Mouse (Mus musculus) heart, embryonic 11.5 days (tissue): ENCODE results near the gene Bloc1s2. TPM values are rescaled to one million over a fixed set of nuclear protein-coding genes. Genes with fewer than 3 reads are reported as not detected.

Experiments
- ATAC-seq: fragments of 200-750 bp; cut with Nextera tagmentation; replicated peaks from 2 replicates; pipeline ENCODE4 v1.8.0; 2017; ENCODE audit warnings: moderate library complexity; ENCODE audit not compliant: insufficient number of reproducible peaks, low FRiP score, low TSS enrichment
- H3K27ac ChIP-seq: fragments of 300-500 bp; sonication (generic); 2 replicates; pipeline ENCODE4 v1.5.1; 2014; ENCODE audit warnings: mild to moderate bottlenecking, low read depth, low read length
- H3K27me3 ChIP-seq: fragments of 300-500 bp; sonication (generic); 2 replicates; pipeline ENCODE4 v1.6.1; 2014; ENCODE audit warnings: mild to moderate bottlenecking, low read length, mixed read lengths; ENCODE audit not compliant: control insufficient read depth, insufficient read depth
- H3K36me3 ChIP-seq: fragments of 300-500 bp; sonication (generic); 2 replicates; pipeline ENCODE4 v1.6.1; 2014; ENCODE audit warnings: mild to moderate bottlenecking, low read length, moderate library complexity, mixed read lengths; ENCODE audit not compliant: control insufficient read depth, insufficient read depth
- H3K4me1 ChIP-seq: fragments of 300-500 bp; sonication (generic); 2 replicates; pipeline ENCODE4 v1.6.1; 2014; ENCODE audit warnings: low read length; ENCODE audit not compliant: control insufficient read depth, insufficient read depth
- H3K4me2 ChIP-seq: fragments of 300-500 bp; sonication (generic); 2 replicates; pipeline ENCODE4 v1.6.1; 2014; ENCODE audit warnings: mild to moderate bottlenecking, moderate library complexity
- H3K4me3 ChIP-seq: fragments of 300-500 bp; sonication (generic); 2 replicates; pipeline ENCODE4 v1.5.1; 2014; ENCODE audit warnings: low read depth, low read length
- H3K9ac ChIP-seq: fragments of 300-500 bp; sonication (generic); 2 replicates; pipeline ENCODE4 v1.6.1; 2014; ENCODE audit warnings: mild to moderate bottlenecking, low read depth, low read length, moderate library complexity
- H3K9me3 ChIP-seq: fragments of 300-500 bp; sonication (generic); replicated peaks from 2 replicates; pipeline ENCODE4 v1.6.1; 2016; ENCODE audit warnings: low read length; ENCODE audit not compliant: control insufficient read depth
- WGBS: fragments of 180-500 bp; shearing (Covaris S2); extraction: QIAGEN DNeasy Blood & Tissue Kit; methylation state at CpG from one replicate; pipeline ENCODE4 v1.1.7; 2014; ENCODE audit not compliant: insufficient replicate concordance; 5-methylcytosine and 5-hydroxymethylcytosine counted together
- polyA plus RNA-seq: library from polyadenylated mRNA; unstranded; fragments of >200 nt; fragmentation: Nextera tagmentation; extraction: Ambion mirVana; gene quantifications from 2 replicates; pipeline ENCODE4 v1.2.1, GENCODE M21; 2014

Gene Bloc1s2
- polyA plus RNA-seq, 1 experiment from 2014 or later = 76.0 TPM

GRCm38 (mm10) chr19:44117793-44118192 lies 28.5 kb downstream of the Bloc1s2 start:
- no peaks in the 10 kb centered on the region for H3K9me3 ChIP-seq
- no peaks in the 10 kb centered on the region for H3K4me1 ChIP-seq
- no peak overlapping the region for H3K27ac ChIP-seq
- no peak overlapping the region for H3K4me3 ChIP-seq
- H3K9ac ChIP-seq = no peak overlapping the region
- peaks cover 11% of the 10 kb centered on the region for H3K36me3 ChIP-seq
- no peaks in the 10 kb centered on the region for H3K27me3 ChIP-seq
- ATAC-seq = no peak
- H3K4me2 ChIP-seq = no peak overlapping the region

- Histone ChIP-seq H3K27ac (no peak overlapping the region), H3K36me3 (peaks cover 23% of the 10 kb centered on the region), H3K4me2 (no peak overlapping the region), H3K27me3 (no peaks in the 10 kb centered on the region), H3K9me3 (no peaks in the 10 kb centered on the region), H3K9ac (no peak overlapping the region), H3K4me3 (no peak overlapping the region), H3K4me1 (0 out of 2 replicates have a peak, but pooled peaks cover 3% of the 10 kb centered on the region)
- 77% methylated on average over 7 of the region's 7 CpGs for WGBS
- no peak for ATAC-seq
These were observed 34.5 kb downstream of the Bloc1s2 start for GRCm38 (mm10) chr19:44111706-44112105.

GRCm38 (mm10) chr19:44110356-44110755 lies 35.9 kb downstream of the Bloc1s2 start:
- no peaks in the 10 kb centered on the region for H3K9me3 ChIP-seq
- peaks cover 23% of the 10 kb centered on the region for H3K36me3 ChIP-seq
- no peak overlapping the region for H3K4me3 ChIP-seq
- no peak overlapping the region for H3K9ac ChIP-seq
- H3K27me3 ChIP-seq = no peaks in the 10 kb centered on the region
- 83% methylated on average over 9 of the region's 9 CpGs for WGBS
- H3K4me2 ChIP-seq = no peak overlapping the region
- no peak overlapping the region for H3K27ac ChIP-seq
- no peak for ATAC-seq
- H3K4me1 ChIP-seq = peaks cover 8% of the 10 kb centered on the region; the same call in 1 of the 2 replicates

- Histone ChIP-seq H3K27me3 (no peaks in the 10 kb centered on the region), H3K36me3 (peaks cover 23% of the 10 kb centered on the region), H3K27ac (no peak overlapping the region), H3K4me1 (peaks cover 8% of the 10 kb centered on the region; the same call in 1 of the 2 replicates), H3K4me3 (no peak overlapping the region), H3K9ac (no peak overlapping the region), H3K9me3 (no peaks in the 10 kb centered on the region), H3K4me2 (no peak overlapping the region)
- ATAC-seq = no peak
These were observed 37.2 kb downstream of the Bloc1s2 start for GRCm38 (mm10) chr19:44108996-44109395.

- Histone ChIP-seq H3K27ac (no peak overlapping the region), H3K4me3 (peak overlapping the region; percentile 96), H3K9ac (peak overlapping the region; percentile 71), H3K36me3 (peaks cover 17% of the 10 kb centered on the region), H3K4me2 (peak overlapping the region; percentile 92), H3K4me1 (peaks cover 8% of the 10 kb centered on the region; the same call in 1 of the 2 replicates), H3K27me3 (no peaks in the 10 kb centered on the region), H3K9me3 (no peaks in the 10 kb centered on the region)
- no peak; the same call in 1 of the 2 replicates for ATAC-seq
- WGBS = 31% methylated on average over 22 of the region's 22 CpGs
These were observed 38.4 kb downstream of the Bloc1s2 start for GRCm38 (mm10) chr19:44107661-44108521.

GRCm38 (mm10) chr19:44106831-44107660 lies 39.2 kb downstream of the Bloc1s2 start, which contains the start of gene Chuk:
Chuk (minus strand) TSS chr19:44107480.
- peaks cover 8% of the 10 kb centered on the region; the same call in 1 of the 2 replicates for H3K4me1 ChIP-seq
- H3K27me3 ChIP-seq = no peaks in the 10 kb centered on the region
- H3K36me3 ChIP-seq = peaks cover 11% of the 10 kb centered on the region; the same call in 1 of the 2 replicates
- ATAC-seq = peak; percentile 97
- peak within 1 kb of the TSS; percentile 92 for H3K4me2 ChIP-seq
- peak within 1 kb of the TSS; percentile 95 for H3K9ac ChIP-seq
- peak within 1 kb of the TSS; percentile 96 for H3K4me3 ChIP-seq
- H3K27ac ChIP-seq = peak within 1 kb of the TSS; percentile 16; the same call in 1 of the 2 replicates
- 1% methylated on average over 67 of the region's 67 CpGs for WGBS
- H3K9me3 ChIP-seq = no peaks in the 10 kb centered on the region

- no peak overlapping the region for H3K27ac ChIP-seq
- H3K4me3 ChIP-seq = no peak overlapping the region
- H3K9me3 ChIP-seq = no peaks in the 10 kb centered on the region
- no peak for ATAC-seq
- H3K4me2 ChIP-seq = no peak overlapping the region
- H3K36me3 ChIP-seq = peaks cover 3% of the 10 kb centered on the region; the same call in 1 of the 2 replicates
- WGBS = 92% methylated on average over 1 of the region's 1 CpGs
- H3K9ac ChIP-seq = no peak overlapping the region
- H3K4me1 ChIP-seq = peaks cover 8% of the 10 kb centered on the region; the same call in 1 of the 2 replicates
- no peaks in the 10 kb centered on the region for H3K27me3 ChIP-seq
These were observed 41.9 kb downstream of the Bloc1s2 start for GRCm38 (mm10) chr19:44104393-44104792.

- H3K27me3 ChIP-seq = no peaks in the 10 kb centered on the region
- H3K27ac ChIP-seq = no peak overlapping the region
- H3K9me3 ChIP-seq = no peaks in the 10 kb centered on the region
- H3K9ac ChIP-seq = no peak overlapping the region
- no peak for ATAC-seq
- H3K4me3 ChIP-seq = no peak overlapping the region
- WGBS = 81% methylated on average over 3 of the region's 3 CpGs
- no peak overlapping the region for H3K4me2 ChIP-seq
- peaks cover 3% of the 10 kb centered on the region; the same call in 1 of the 2 replicates for H3K36me3 ChIP-seq
- H3K4me1 ChIP-seq = peaks cover 8% of the 10 kb centered on the region; the same call in 1 of the 2 replicates
These were observed 43.2 kb downstream of the Bloc1s2 start for GRCm38 (mm10) chr19:44103001-44103400.
